Mouse (Mus musculus) liver, adult 2 months (tissue): ENCODE results near the gene Crip2.

Experiments used
- CTCF ChIP-seq: fragments of 200-500 bp; IDR thresholded peaks from 2 replicates; pipeline ENCODE4 v1.5.1; 2011; ENCODE audit warnings: low read depth, low read length, control low read depth
- POLR2A ChIP-seq: fragments of 200-500 bp; IDR thresholded peaks from 2 replicates; pipeline ENCODE4 v1.6.1; 2011; ENCODE audit warnings: low read length, control low read depth; ENCODE audit not compliant: insufficient read depth; ENCODE audit errors: extremely low read depth

DNA sequence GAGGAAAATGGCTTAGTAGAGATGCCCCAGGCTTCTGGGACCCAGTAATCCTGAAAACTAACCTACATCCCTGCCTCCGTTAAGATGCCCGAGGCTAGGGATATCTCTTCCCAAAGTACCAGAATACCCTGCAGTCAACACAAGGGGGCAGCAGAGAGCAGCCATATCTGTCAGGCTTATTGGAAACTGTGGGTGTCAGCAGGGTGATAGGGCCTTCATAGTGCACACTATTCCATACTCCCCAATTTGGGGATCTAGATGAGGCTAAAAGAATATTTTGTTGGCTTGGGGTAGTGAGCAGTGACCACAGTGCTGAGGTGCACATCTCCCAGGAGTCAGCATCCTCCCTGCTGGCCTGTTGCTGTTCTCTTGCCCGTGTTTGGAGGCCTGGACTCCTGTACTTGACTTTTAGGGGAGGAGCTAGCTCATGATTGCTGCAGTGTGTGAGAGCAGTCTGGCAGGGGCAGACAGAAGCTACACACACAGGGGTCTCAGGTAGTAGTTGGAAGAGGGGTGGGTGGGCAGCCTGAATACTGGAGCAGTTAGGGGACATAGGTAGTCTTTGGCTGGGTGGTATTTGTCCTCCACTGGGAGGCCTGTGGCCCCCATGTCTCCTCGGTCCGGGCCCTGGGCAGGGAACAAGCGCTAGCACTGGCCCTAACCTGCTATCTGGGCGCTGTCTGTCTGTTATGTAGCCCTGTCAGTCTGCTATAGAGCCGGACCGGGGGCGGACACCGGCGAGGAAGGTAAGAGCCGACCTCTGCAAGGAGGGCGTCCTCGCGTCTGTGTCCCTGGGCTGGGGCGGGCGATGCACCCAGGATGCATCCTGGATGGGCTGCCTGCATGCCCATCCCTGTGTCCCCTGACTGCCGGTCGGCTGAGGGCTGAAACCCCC, 20.3 kb upstream of the Crip2 start:
- peak; percentile 77 for TF ChIP-seq CTCF
- no peak for TF ChIP-seq POLR2A
